Mouse (Mus musculus) hindbrain, embryonic 11.5 days (tissue): ENCODE results near the gene Cadps2. TPM values are rescaled to one million over a fixed set of nuclear protein-coding genes. Genes with fewer than 3 reads are reported as not detected.
A peak's percentile ranks its signal among the peaks of the same experiment; 100 is the strongest.

Source experiments
- ATAC-seq: fragments of 200-750 bp; cut with Nextera tagmentation; 2 replicates; pipeline ENCODE4 v1.8.0; 2017; ENCODE audit warnings: mild to moderate bottlenecking, moderate TSS enrichment, moderate library complexity; ENCODE audit not compliant: low FRiP score
- DNase-seq: peaks from one replicate; pipeline ENCODE4 v3.0.0-alpha.2; 2015; ENCODE audit warnings: low spot score
- H3K27ac ChIP-seq: fragments of 300-500 bp; sonication (generic); 2 replicates; pipeline ENCODE4 v1.5.1; 2014; ENCODE audit warnings: mild to moderate bottlenecking, low read depth, low read length
- H3K27me3 ChIP-seq: fragments of 300-500 bp; sonication (generic); 2 replicates; pipeline ENCODE4 v1.6.1; 2014; ENCODE audit warnings: mild to moderate bottlenecking, low read length, moderate library complexity, mixed read lengths; ENCODE audit not compliant: control insufficient read depth, insufficient read depth
- H3K36me3 ChIP-seq: fragments of 300-500 bp; sonication (generic); 2 replicates; pipeline ENCODE4 v1.6.1; 2014; ENCODE audit warnings: mild to moderate bottlenecking, low read length, moderate library complexity, mixed read lengths; ENCODE audit not compliant: control insufficient read depth, insufficient read depth
- H3K4me1 ChIP-seq: fragments of 300-500 bp; sonication (generic); replicated peaks from 2 replicates; pipeline ENCODE4 v1.6.1; 2014; ENCODE audit warnings: low read length, mixed read lengths; ENCODE audit not compliant: control insufficient read depth, insufficient read depth
- H3K4me2 ChIP-seq: fragments of 300-500 bp; sonication (generic); replicated peaks from 2 replicates; pipeline ENCODE4 v1.6.1; 2014; ENCODE audit warnings: mild to moderate bottlenecking, low read depth, low read length
- H3K4me3 ChIP-seq: fragments of 300-500 bp; sonication (generic); 2 replicates; pipeline ENCODE4 v1.5.1; 2014; ENCODE audit warnings: low read depth, low read length
- H3K9ac ChIP-seq: fragments of 300-500 bp; sonication (generic); 2 replicates; pipeline ENCODE4 v1.6.1; 2014; ENCODE audit warnings: low read depth, low read length
- H3K9me3 ChIP-seq: fragments of 300-500 bp; sonication (generic); 2 replicates; pipeline ENCODE4 v1.6.1; 2016; ENCODE audit warnings: low read length; ENCODE audit not compliant: control insufficient read depth
- WGBS: fragments of 180-500 bp; shearing (Covaris S2); extraction: QIAGEN DNeasy Blood & Tissue Kit; methylation state at CpG from one replicate; pipeline ENCODE4 v1.1.7; 2014; 5-methylcytosine and 5-hydroxymethylcytosine counted together
- polyA plus RNA-seq: library from polyadenylated mRNA; unstranded; fragments of >200 nt; fragmentation: Nextera tagmentation; extraction: Ambion mirVana; gene quantifications from 2 replicates; pipeline ENCODE4 v1.2.1, GENCODE M21; 2014

The Cadps2 gene
- polyA plus RNA-seq, 1 experiment from 2014 or later, result 2.2 TPM

DNA sequence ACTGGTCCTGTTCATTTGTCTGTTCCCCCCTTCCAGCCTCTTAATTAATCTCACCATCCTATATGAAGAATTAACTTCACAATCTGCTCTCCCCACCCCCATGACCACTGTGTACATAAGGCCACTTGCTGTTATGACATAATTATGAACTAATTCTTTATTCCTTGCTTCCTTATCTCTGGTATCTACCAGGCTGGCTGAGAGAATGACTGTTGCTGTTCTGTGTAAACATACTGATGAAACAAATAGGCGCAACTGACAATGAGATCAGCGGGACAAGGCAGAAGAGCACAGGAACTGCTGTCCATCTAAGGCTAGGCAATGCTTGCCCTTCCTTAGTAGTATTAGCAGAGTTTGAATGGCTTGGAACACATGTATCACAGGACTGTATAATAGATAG lies 445.1 kb downstream of the Cadps2 start:
- Histone ChIP-seq H3K4me1 (no peaks in the 10 kb centered on the region), H3K4me3 (no peak overlapping the region), H3K4me2 (no peak overlapping the region), H3K9ac (no peak overlapping the region), H3K9me3 (no peaks in the 10 kb centered on the region), H3K27me3 (no peaks in the 10 kb centered on the region), H3K27ac (no peak overlapping the region), H3K36me3 (no peaks in the 10 kb centered on the region)
- DNase-seq (no peak), ATAC-seq (no peak)
- 94% methylated on average over 2 of the region's 2 CpGs for WGBS

DNA sequence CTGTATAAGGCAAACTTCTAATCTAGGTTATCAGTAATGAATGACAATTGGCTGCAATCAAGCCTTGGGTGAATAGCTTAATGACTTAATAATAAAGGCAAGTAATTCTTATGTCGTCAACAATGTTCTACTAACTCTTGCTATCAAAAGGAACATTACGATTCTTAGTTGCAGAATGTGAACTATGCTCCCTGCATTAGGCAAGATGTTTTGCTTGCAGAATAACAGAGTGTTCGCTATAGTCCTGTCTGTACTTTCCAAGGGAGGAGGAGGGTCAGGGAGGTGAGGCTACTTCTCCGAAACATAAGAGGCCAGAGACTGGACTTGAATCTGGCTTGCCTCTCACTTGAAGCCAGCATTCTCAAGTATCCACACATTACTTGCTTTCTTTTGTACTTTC lies 446.5 kb downstream of the Cadps2 start:
- no peak overlapping the region for H3K9ac ChIP-seq
- WGBS, result 85% methylated on average over 4 of the region's 4 CpGs
- no peak overlapping the region for H3K4me2 ChIP-seq
- H3K9me3 ChIP-seq, result no peaks in the 10 kb centered on the region
- no peak overlapping the region for H3K4me3 ChIP-seq
- H3K4me1 ChIP-seq, result no peaks in the 10 kb centered on the region
- H3K27ac ChIP-seq, result no peak overlapping the region
- no peaks in the 10 kb centered on the region for H3K27me3 ChIP-seq
- H3K36me3 ChIP-seq, result no peaks in the 10 kb centered on the region
- DNase-seq, result no peak
- ATAC-seq, result no peak

- H3K27me3 ChIP-seq, result 0 out of 2 replicates have a peak, but pooled peaks cover 3% of the 10 kb centered on the region
These were observed 452.5 kb downstream of the Cadps2 start for GRCm38 (mm10) chr6:23386711-23387110.

DNA sequence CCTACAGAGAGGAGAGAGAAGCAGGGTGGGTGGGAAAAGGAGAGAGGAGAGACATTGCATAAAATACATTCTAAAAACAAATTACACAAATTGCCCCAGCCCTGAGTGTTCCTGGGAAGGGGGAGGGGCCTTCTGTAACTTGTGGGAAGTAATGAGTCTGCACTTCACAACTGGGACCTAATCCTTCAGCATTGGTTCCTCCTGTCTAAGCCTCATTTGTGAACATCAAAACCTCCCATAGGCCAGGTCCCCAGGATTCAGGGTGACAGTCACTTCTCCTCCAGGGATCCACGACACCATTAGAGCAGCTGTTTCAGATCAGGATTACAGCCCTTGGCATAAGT lies 456.2 kb downstream of the Cadps2 start:
- H3K9me3 ChIP-seq, result no peaks in the 10 kb centered on the region
- peaks cover 8% of the 10 kb centered on the region; the same call in 1 of the 2 replicates for H3K4me1 ChIP-seq
- H3K27me3 ChIP-seq, result 0 out of 2 replicates have a peak, but pooled peaks cover 3% of the 10 kb centered on the region
- 26% methylated on average over 1 of the region's 1 CpGs for WGBS
- ATAC-seq, result peak; percentile 64
- no peak overlapping the region for H3K9ac ChIP-seq
- no peak overlapping the region for H3K4me2 ChIP-seq
- H3K36me3 ChIP-seq, result no peaks in the 10 kb centered on the region
- no peak overlapping the region for H3K4me3 ChIP-seq
- DNase-seq, result peak; percentile 27
- no peak overlapping the region for H3K27ac ChIP-seq

More at GRCm38 (mm10) chr6:23386711-23387110, 452.5 kb downstream of the Cadps2 start:
- no peaks in the 10 kb centered on the region for H3K36me3 ChIP-seq
- H3K9me3 ChIP-seq, result no peaks in the 10 kb centered on the region
- no peak overlapping the region for H3K4me3 ChIP-seq
- H3K4me1 ChIP-seq, result peaks cover 8% of the 10 kb centered on the region; the same call in 1 of the 2 replicates
- WGBS, result 49% methylated on average over 5 of the region's 5 CpGs
- ATAC-seq (no peak), DNase-seq (no peak)
- H3K27ac ChIP-seq, result no peak overlapping the region
- H3K9ac ChIP-seq, result no peak overlapping the region
- H3K4me2 ChIP-seq, result no peak overlapping the region

GRCm38 (mm10) chr6:23382283-23383003 lies 456.8 kb downstream of the Cadps2 start:
- DNase-seq, result peak; percentile 54
- 19% methylated on average over 12 of the region's 12 CpGs for WGBS
- no peak overlapping the region for H3K9ac ChIP-seq

GRCm38 (mm10) chr6:23376327-23376726 lies 462.9 kb downstream of the Cadps2 start:
- Histone ChIP-seq H3K4me3 (no peak overlapping the region), H3K4me1 (no peaks in the 10 kb centered on the region), H3K9me3 (no peaks in the 10 kb centered on the region), H3K27me3 (no peaks in the 10 kb centered on the region), H3K9ac (no peak overlapping the region), H3K36me3 (no peaks in the 10 kb centered on the region), H3K4me2 (no peak overlapping the region), H3K27ac (no peak overlapping the region)
- DNase-seq (no peak), ATAC-seq (no peak)
- 94% methylated on average over 7 of the region's 7 CpGs for WGBS

More at GRCm38 (mm10) chr6:23382283-23383003, 456.8 kb downstream of the Cadps2 start:
- Histone ChIP-seq H3K4me2 (0 out of 2 replicates have a peak overlapping the region, but pooled peaks have one; percentile 3), H3K27me3 (0 out of 2 replicates have a peak, but pooled peaks cover 3% of the 10 kb centered on the region), H3K27ac (no peak overlapping the region), H3K4me1 (peaks cover 8% of the 10 kb centered on the region; the same call in 1 of the 2 replicates), H3K4me3 (no peak overlapping the region), H3K9me3 (no peaks in the 10 kb centered on the region), H3K36me3 (no peaks in the 10 kb centered on the region)
- ATAC-seq, result peak; percentile 59

GRCm38 (mm10) chr6:23361842-23362451 lies 477.3 kb downstream of the Cadps2 start:
- Histone ChIP-seq H3K4me1 (no peaks in the 10 kb centered on the region), H3K9me3 (no peaks in the 10 kb centered on the region), H3K36me3 (no peaks in the 10 kb centered on the region), H3K27ac (no peak overlapping the region), H3K27me3 (no peaks in the 10 kb centered on the region), H3K4me3 (no peak overlapping the region), H3K9ac (no peak overlapping the region), H3K4me2 (no peak overlapping the region)
- 67% methylated on average over 8 of the region's 8 CpGs for WGBS
- ATAC-seq (peak; percentile 35; the same call in 1 of the 2 replicates), DNase-seq (no peak)

- H3K9ac ChIP-seq, result no peak overlapping the region
- no peaks in the 10 kb centered on the region for H3K4me1 ChIP-seq
- no peaks in the 10 kb centered on the region for H3K27me3 ChIP-seq
- no peaks in the 10 kb centered on the region for H3K9me3 ChIP-seq
- no peaks in the 10 kb centered on the region for H3K36me3 ChIP-seq
- no peak overlapping the region for H3K4me3 ChIP-seq
- H3K4me2 ChIP-seq, result no peak overlapping the region
- H3K27ac ChIP-seq, result no peak overlapping the region
- ATAC-seq (no peak), DNase-seq (no peak)
- 52% methylated on average over 2 of the region's 2 CpGs for WGBS
These were observed 478.6 kb downstream of the Cadps2 start for GRCm38 (mm10) chr6:23360596-23360995.

GRCm38 (mm10) chr6:23356141-23356540 lies 483.1 kb downstream of the Cadps2 start:
- no peak overlapping the region for H3K4me2 ChIP-seq
- H3K4me1 ChIP-seq, result no peaks in the 10 kb centered on the region
- no peaks in the 10 kb centered on the region for H3K36me3 ChIP-seq
- H3K9me3 ChIP-seq, result no peaks in the 10 kb centered on the region
- ATAC-seq, result no peak
- H3K27ac ChIP-seq, result no peak overlapping the region
- H3K4me3 ChIP-seq, result no peak overlapping the region
- WGBS, result 49% methylated on average over 4 of the region's 4 CpGs
- H3K27me3 ChIP-seq, result no peaks in the 10 kb centered on the region
- H3K9ac ChIP-seq, result no peak overlapping the region
- DNase-seq, result no peak
